Mouse (Mus musculus) MEL (cell line): ENCODE results near the gene Atxn7l3.

Source experiments
- CTCF ChIP-seq, 3 experiments: IDR thresholded peaks in 2 of 3; conservative IDR thresholded peaks in 1 of 3; 2 replicates each; pipeline ENCODE4 v1.5.1; 2011 to 2012; ENCODE audit warnings: low read length in 3 of 3, low read depth in 2 of 3, mild to moderate bottlenecking in 2 of 3, improper control_type of control experiment in 1 of 3, inconsistent platforms in 1 of 3, mixed read lengths in 1 of 3, moderate library complexity in 1 of 3; ENCODE audit not compliant: control insufficient read depth in 1 of 3, insufficient read depth in 1 of 3, poor library complexity in 1 of 3, severe bottlenecking in 1 of 3
- TAL1 ChIP-seq: IDR thresholded peaks from 2 replicates; pipeline ENCODE4 v1.6.1; 2012; ENCODE audit warnings: mild to moderate bottlenecking, inconsistent platforms, low read length, moderate library complexity, mixed read lengths
- TBP ChIP-seq: IDR thresholded peaks from 2 replicates; pipeline ENCODE4 v1.8.0; 2011; ENCODE audit warnings: low read depth, low read length, improper control_type of control experiment
- ZKSCAN1 ChIP-seq: IDR thresholded peaks from 2 replicates; pipeline ENCODE4 v1.6.1; 2012; ENCODE audit warnings: low read depth, mild to moderate bottlenecking, inconsistent platforms, low read length, improper control_type of control experiment, moderate library complexity

- TF ChIP-seq ZKSCAN1 (no peak), TAL1 (no peak), TBP (no peak), CTCF (IDR thresholded peaks at IDR 0.05 in 2 of 3, conservative IDR thresholded peaks at IDR 0.05 in 1 of 3; ENCODE audit: control insufficient read depth in 1 of 3, insufficient read depth in 1 of 3, low read depth in 2 of 3, low read length in 3 of 3, poor library complexity in 1 of 3, severe bottlenecking in 1 of 3) (no peak)
Observed at GRCm38 (mm10) chr11:102266631-102267355, 29.6 kb downstream of the Atxn7l3 start.
